Mouse (Mus musculus) liver, adult 2 months (tissue): ENCODE results near the gene Mapk13.
A peak's percentile ranks its signal among the peaks of the same experiment; 100 is the strongest.

Source experiments
- CTCF ChIP-seq: fragments of 200-500 bp; IDR thresholded peaks from 2 replicates; pipeline ENCODE4 v1.5.1; 2011; ENCODE audit warnings: low read depth, low read length, control low read depth
- POLR2A ChIP-seq: fragments of 200-500 bp; IDR thresholded peaks from 2 replicates; pipeline ENCODE4 v1.6.1; 2011; ENCODE audit warnings: low read length, control low read depth; ENCODE audit not compliant: insufficient read depth; ENCODE audit errors: extremely low read depth

DNA sequence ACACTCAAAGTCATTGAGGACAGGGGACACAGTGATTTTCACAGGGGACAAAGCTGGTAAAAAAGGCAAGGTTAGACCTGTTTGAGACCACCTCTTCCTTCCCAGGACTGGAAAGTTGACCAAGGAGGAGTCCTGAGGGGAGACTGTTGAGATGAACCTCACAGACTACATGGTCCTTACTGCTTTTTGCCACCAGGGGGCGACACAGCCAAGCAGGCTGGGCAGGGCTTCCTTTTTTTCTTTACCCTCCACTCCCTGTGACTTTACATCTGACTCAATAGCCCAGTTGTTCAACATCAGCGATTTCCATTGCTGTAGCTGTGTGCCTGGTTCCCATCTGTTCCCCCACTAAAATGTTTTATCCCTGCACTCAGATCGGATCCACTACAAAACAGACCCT, 7.2 kb upstream of the Mapk13 start:
- TF ChIP-seq POLR2A = no peak
- peak; percentile 94 for TF ChIP-seq CTCF
